Mouse (Mus musculus): Measurements from ENCODE around the gene Mov10l1. TPM values are rescaled to one million over a fixed set of nuclear protein-coding genes. Genes with fewer than 3 reads are reported as not detected.

The Mov10l1 gene
- polyA plus RNA-seq, 1 experiment from 2014 or later = 0.42 TPM

DNA sequence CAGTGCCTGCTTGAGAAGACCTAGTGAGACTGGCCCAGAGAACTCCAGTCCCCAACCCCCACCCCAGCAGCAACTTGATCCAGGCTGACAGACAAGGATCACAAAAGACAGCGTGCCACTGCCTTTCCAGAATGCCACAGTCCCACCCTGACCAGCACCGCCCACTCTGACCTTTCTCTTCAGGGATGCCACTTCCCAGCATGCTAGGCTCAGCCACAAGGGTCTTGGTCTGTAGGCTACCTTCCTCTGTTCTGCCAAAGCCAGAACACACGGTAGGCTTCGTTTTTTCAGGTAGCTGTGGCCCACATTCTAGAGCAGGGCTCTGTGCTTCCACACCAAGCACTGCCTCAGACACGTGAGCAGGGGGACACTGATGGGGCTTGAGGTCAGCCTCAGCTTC lies 119.9 kb downstream of the Mov10l1 start:
- Histone ChIP-seq H3K4me1 (ENCODE audit: insufficient read depth, low read depth, low read length) (no peaks in the 10 kb centered on the region), H3K36me3 (ENCODE audit: insufficient read depth, low read length) (peaks cover 50% of the 10 kb centered on the region), H3K9ac (replicated peaks; ENCODE audit: low read depth) (no peak overlapping the region), H3K4me2 (replicated peaks; ENCODE audit: low read depth, low read length) (no peak overlapping the region), H3K9me3 (ENCODE audit: low read length) (no peaks in the 10 kb centered on the region), H3K27ac (ENCODE audit: low read length) (no peak overlapping the region), H3K27me3 (replicated peaks; ENCODE audit: insufficient read depth, low read length) (no peaks in the 10 kb centered on the region), H3K4me3 (ENCODE audit: low read depth, low read length) (no peak overlapping the region)
- 70% methylated on average over 5 of the region's 5 CpGs for WGBS
- ATAC-seq = no peak
- TF ChIP-seq CTCF (IDR thresholded peaks at IDR 0.05) (no peak), EP300 (IDR thresholded peaks at IDR 0.05) (no peak)
- no peak for DNase-seq (ENCODE audit: low spot score)

- Histone ChIP-seq H3K4me1 (ENCODE audit: insufficient read depth, low read depth, low read length) (no peaks in the 10 kb centered on the region), H3K27ac (ENCODE audit: low read length) (no peak overlapping the region), H3K36me3 (ENCODE audit: insufficient read depth, low read length) (peaks cover 52% of the 10 kb centered on the region), H3K27me3 (replicated peaks; ENCODE audit: insufficient read depth, low read length) (no peaks in the 10 kb centered on the region), H3K9me3 (ENCODE audit: low read length) (no peaks in the 10 kb centered on the region), H3K4me3 (ENCODE audit: low read depth, low read length) (no peak overlapping the region), H3K9ac (replicated peaks; ENCODE audit: low read depth) (no peak overlapping the region), H3K4me2 (replicated peaks; ENCODE audit: low read depth, low read length) (no peak overlapping the region)
- ATAC-seq (no peak), DNase-seq (ENCODE audit: low spot score) (no peak)
- TF ChIP-seq CTCF (IDR thresholded peaks at IDR 0.05) (no peak), EP300 (IDR thresholded peaks at IDR 0.05) (no peak)
- WGBS = 85% methylated on average over 10 of the region's 10 CpGs
These were observed 121.2 kb downstream of the Mov10l1 start for GRCm38 (mm10) chr15:89103921-89104320.

DNA sequence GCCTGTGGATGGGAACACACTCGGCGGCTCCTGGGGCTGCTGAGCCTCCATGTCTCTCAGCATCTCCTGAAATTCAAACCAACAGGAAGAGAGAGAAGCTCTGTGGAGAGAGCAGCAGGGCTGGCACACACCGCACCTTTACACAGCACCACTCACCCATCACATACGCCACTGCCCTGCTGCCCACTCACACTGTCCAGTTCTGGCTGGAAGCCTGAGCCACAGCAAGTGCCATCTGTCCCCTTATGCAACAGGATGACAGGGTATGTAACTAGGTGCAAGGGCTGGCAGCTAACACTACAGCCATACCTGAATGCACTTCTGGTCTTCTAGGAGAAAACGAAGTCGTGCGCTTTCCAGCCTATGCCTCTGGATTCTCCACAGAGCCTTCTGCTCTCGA lies 121.7 kb downstream of the Mov10l1 start:
- no peak overlapping the region for H3K27ac ChIP-seq (ENCODE audit: low read length)
- no peak overlapping the region for H3K4me3 ChIP-seq (ENCODE audit: low read depth, low read length)
- DNase-seq (ENCODE audit: low spot score) (no peak), ATAC-seq (no peak)
- H3K36me3 ChIP-seq (ENCODE audit: insufficient read depth, low read length) = peaks cover 47% of the 10 kb centered on the region
- H3K4me2 ChIP-seq (replicated peaks; ENCODE audit: low read depth, low read length) = no peak overlapping the region
- no peaks in the 10 kb centered on the region for H3K4me1 ChIP-seq (ENCODE audit: insufficient read depth, low read depth, low read length)
- TF ChIP-seq CTCF (IDR thresholded peaks at IDR 0.05) (no peak), EP300 (IDR thresholded peaks at IDR 0.05) (no peak)
- H3K9me3 ChIP-seq (ENCODE audit: low read length) = no peaks in the 10 kb centered on the region
- no peaks in the 10 kb centered on the region for H3K27me3 ChIP-seq (replicated peaks; ENCODE audit: insufficient read depth, low read length)
- WGBS = 95% methylated on average over 8 of the region's 8 CpGs
- H3K9ac ChIP-seq (replicated peaks; ENCODE audit: low read depth) = no peak overlapping the region

Other genes starting within 250 kb of the Mov10l1 start
- gene Brd1, start 248.7 kb upstream of the Mov10l1 start, polyA plus RNA-seq (2015; fragmentation: Nextera tagmentation; extraction: Ambion mirVana) = 17.1 and 18.1 TPM in 2 replicates
- 4.7 and 4.8 TPM in 2 replicates for gene Zbed4, start 231.2 kb upstream of the Mov10l1 start, polyA plus RNA-seq (2015; fragmentation: Nextera tagmentation; extraction: Ambion mirVana)
- gene Alg12, start 163.6 kb upstream of the Mov10l1 start, polyA plus RNA-seq (2015; fragmentation: Nextera tagmentation; extraction: Ambion mirVana) = 7.2 and 7.9 TPM in 2 replicates
- 62.6 and 76.5 TPM in 2 replicates for gene Creld2, start 163.3 kb upstream of the Mov10l1 start, polyA plus RNA-seq (2015; fragmentation: Nextera tagmentation; extraction: Ambion mirVana)
- 66.0 and 69.6 TPM in 2 replicates for gene Pim3, start 120.7 kb upstream of the Mov10l1 start, polyA plus RNA-seq (2015; fragmentation: Nextera tagmentation; extraction: Ambion mirVana)
- 0.06 and 0.07 TPM in 2 replicates for gene Ttll8, start 28.5 kb upstream of the Mov10l1 start, polyA plus RNA-seq (2015; fragmentation: Nextera tagmentation; extraction: Ambion mirVana)
- gene Mlc1, start 3.9 kb upstream of the Mov10l1 start, polyA plus RNA-seq (2015; fragmentation: Nextera tagmentation; extraction: Ambion mirVana) = 21.5 and 29.4 TPM in 2 replicates
- gene Panx2, start 76.8 kb downstream of the Mov10l1 start, polyA plus RNA-seq (2015; fragmentation: Nextera tagmentation; extraction: Ambion mirVana) = 0.11 and 0.18 TPM in 2 replicates
- gene Trabd, start 92.2 kb downstream of the Mov10l1 start, polyA plus RNA-seq (2015; fragmentation: Nextera tagmentation; extraction: Ambion mirVana) = 41.8 and 43.4 TPM in 2 replicates
- 13.9 and 16.0 TPM in 2 replicates for gene Selenoo, start 106.2 kb downstream of the Mov10l1 start, polyA plus RNA-seq (2015; fragmentation: Nextera tagmentation; extraction: Ambion mirVana)
- 5.6 and 6.2 TPM in 2 replicates for gene Tubgcp6, start 140.2 kb downstream of the Mov10l1 start, polyA plus RNA-seq (2015; fragmentation: Nextera tagmentation; extraction: Ambion mirVana)
- gene Hdac10, start 145.8 kb downstream of the Mov10l1 start, polyA plus RNA-seq (2015; fragmentation: Nextera tagmentation; extraction: Ambion mirVana) = 14.8 and 15.1 TPM in 2 replicates
- gene Mapk12, start 157.8 kb downstream of the Mov10l1 start, polyA plus RNA-seq (2015; fragmentation: Nextera tagmentation; extraction: Ambion mirVana) = 13.0 and 14.4 TPM in 2 replicates
- 7.4 and 8.5 TPM in 2 replicates for gene Mapk11, start 166.7 kb downstream of the Mov10l1 start, polyA plus RNA-seq (2015; fragmentation: Nextera tagmentation; extraction: Ambion mirVana)
- gene Plxnb2, start 197.9 kb downstream of the Mov10l1 start, polyA plus RNA-seq (2015; fragmentation: Nextera tagmentation; extraction: Ambion mirVana) = 73.1 and 104 TPM in 2 replicates
- gene Dennd6b, start 213.6 kb downstream of the Mov10l1 start, polyA plus RNA-seq (2015; fragmentation: Nextera tagmentation; extraction: Ambion mirVana) = 4.4 and 5.0 TPM in 2 replicates
- 22.7 and 24.1 TPM in 2 replicates for gene Ppp6r2, start 228.6 kb downstream of the Mov10l1 start, polyA plus RNA-seq (2015; fragmentation: Nextera tagmentation; extraction: Ambion mirVana)